In genomic region chr6:52268756-52269155, GRCm38 (mm10) we compare ENCODE assay signal across 23 mouse cellular contexts. TPM values are rescaled to one million over a fixed set of nuclear protein-coding genes. Genes with fewer than 3 reads are reported as not detected.
DNase-seq lines count a peak whose midpoint lies in the region; ATAC-seq lines count a peak whose summit lies in the region.
"Had no signal": no experiment of that assay in that cellular context is flagged by ENCODE, and none has a peak within 500 bp of the region (broad histone marks: within the 10 kb centered on the region; RNA-seq: fewer than 3 reads in every experiment).

No protein-coding gene starts in this region.

- no peak for ATAC-seq in heart, embryonic 12.5 days (ENCODE audit: insufficient number of reproducible peaks, low FRiP score)
- ATAC-seq in limb, embryonic 12.5 days (ENCODE audit: insufficient number of reproducible peaks, insufficient read depth, low FRiP score, low TSS enrichment, low read depth): no peak
- ATAC-seq: forebrain, embryonic 14.5 days; inflammation-experienced regulatory T-cells, adult 6 months; intestine, postnatal 0 days had no signal

- peaks cover 3% of the 10 kb centered on the region; the same call in 1 of the 2 replicates for H3K4me1 ChIP-seq in heart, embryonic 10.5 days
- peaks cover 9% of the 10 kb centered on the region for H3K4me1 ChIP-seq in heart, embryonic 12.5 days (replicated peaks)
- H3K4me1 ChIP-seq in limb, embryonic 12.5 days (replicated peaks): peaks cover 47% of the 10 kb centered on the region
- H3K4me1 ChIP-seq: embryonic facial prominence, embryonic 13.5 days had no signal

- no peak overlapping the region for H3K4me2 ChIP-seq in heart, embryonic 12.5 days
- peak overlapping the region; percentile 46 for H3K4me2 ChIP-seq in limb, embryonic 12.5 days
- H3K4me2 ChIP-seq: embryonic facial prominence, embryonic 13.5 days; heart, embryonic 13.5 days; hindbrain, embryonic 15.5 days had no signal

- no peak overlapping the region for H3K4me3 ChIP-seq in heart, embryonic 10.5 days
- no peak overlapping the region for H3K4me3 ChIP-seq in heart, embryonic 12.5 days
- H3K4me3 ChIP-seq in limb, embryonic 12.5 days (replicated peaks): no peak overlapping the region
- H3K4me3 ChIP-seq: embryonic facial prominence, embryonic 13.5 days; heart, adult 2 months; heart, embryonic 13.5 days; hindbrain, embryonic 15.5 days had no signal

- peaks cover 98% of the 10 kb centered on the region for H3K27me3 ChIP-seq in heart, embryonic 10.5 days (ENCODE audit: insufficient read depth, poor library complexity, severe bottlenecking)
- H3K27me3 ChIP-seq in heart, embryonic 12.5 days (replicated peaks): peaks cover 92% of the 10 kb centered on the region
- H3K27me3 ChIP-seq in limb, embryonic 12.5 days: peaks cover 76% of the 10 kb centered on the region

- DNase-seq in embryo, embryonic 10.5 days (ENCODE audit: low spot score): peak; percentile 35
- no peak for DNase-seq in embryo, embryonic 10 days (ENCODE audit: low spot score)
- peak; percentile 35 for DNase-seq in heart, embryonic 10.5 days (ENCODE audit: low spot score)
- peak; percentile 16 for DNase-seq in embryo, embryonic 11 days
- DNase-seq in spleen, postnatal 14 days (ENCODE audit: low spot score in 2 of 2): no peak
- DNase-seq: adrenal gland, postnatal 14 days; cerebellum, adult 11-12 months; cerebellum, adult 9-11 months; cerebellum, postnatal 36 days; gastrocnemius, postnatal 10 days; heart, adult 2 months; heart, postnatal 4 days had no signal

- no peaks in the 10 kb centered on the region for H3K36me3 ChIP-seq in heart, embryonic 10.5 days
- no peaks in the 10 kb centered on the region for H3K36me3 ChIP-seq in heart, embryonic 12.5 days
- no peaks in the 10 kb centered on the region for H3K36me3 ChIP-seq in limb, embryonic 12.5 days
- H3K36me3 ChIP-seq: embryonic facial prominence, embryonic 13.5 days; heart, embryonic 13.5 days; hindbrain, embryonic 15.5 days had no signal

- WGBS in heart, embryonic 10.5 days: 4% methylated on average over 3 of the region's 3 CpGs
- WGBS in heart, embryonic 12.5 days: 3% methylated on average over 3 of the region's 3 CpGs
- WGBS in limb, embryonic 12.5 days: 4% methylated on average over 3 of the region's 3 CpGs

- no peaks in the 10 kb centered on the region for H3K9me3 ChIP-seq in heart, embryonic 10.5 days
- H3K9me3 ChIP-seq in heart, embryonic 12.5 days (replicated peaks): no peaks in the 10 kb centered on the region
- H3K9me3 ChIP-seq in limb, embryonic 12.5 days: no peaks in the 10 kb centered on the region
- H3K9me3 ChIP-seq: embryonic facial prominence, embryonic 13.5 days; heart, embryonic 13.5 days; hindbrain, embryonic 15.5 days had no signal

- H3K27ac ChIP-seq in heart, embryonic 10.5 days: no peak overlapping the region
- H3K27ac ChIP-seq in heart, embryonic 12.5 days (ENCODE audit: poor library complexity, severe bottlenecking): no peak overlapping the region
- H3K27ac ChIP-seq in limb, embryonic 12.5 days: 0 out of 2 replicates have a peak overlapping the region, but pooled peaks have one; percentile 29
- H3K27ac ChIP-seq: embryonic facial prominence, embryonic 13.5 days; heart, adult 2 months; heart, embryonic 13.5 days; hindbrain, embryonic 15.5 days had no signal

- H3K9ac ChIP-seq in heart, embryonic 12.5 days: no peak overlapping the region
- H3K9ac ChIP-seq in limb, embryonic 12.5 days (replicated peaks): no peak overlapping the region; the same call in 1 of the 2 replicates
- H3K9ac ChIP-seq: embryonic facial prominence, embryonic 13.5 days; heart, embryonic 13.5 days; hindbrain, embryonic 15.5 days had no signal

RNA-seq across cellular contexts. Expression of gene Hoxa13, which starts 8.1 kb away (rescaled TPM):
- polyA plus RNA-seq in heart, embryonic 10.5 days (2016; fragmentation: Nextera tagmentation; extraction: Ambion mirVana): not detected in 2 replicates
- 0.10 TPM in 1 of 2 replicates, not detected in the other for polyA plus RNA-seq in heart, embryonic 12.5 days (2016; fragmentation: Nextera tagmentation; extraction: Ambion mirVana)
- polyA plus RNA-seq in limb, embryonic 12.5 days (2016; fragmentation: Nextera tagmentation; extraction: Ambion mirVana): 33.1 and 34.1 TPM in 2 replicates
- polyA plus RNA-seq: embryonic facial prominence, embryonic 13.5 days; forebrain, embryonic 14.5 days; frontal cortex, adult 2 months; heart, adult 2 months; heart, embryonic 13.5 days; heart, postnatal 0 days; hindbrain, embryonic 15.5 days; inflammation-experienced regulatory T-cells, adult 6 months; intestine, postnatal 0 days had no signal

RNA-seq across cellular contexts. Expression of gene Hoxa11, which starts 23.1 kb away (rescaled TPM):
- 0.06 and 1.7 TPM in 2 replicates for polyA plus RNA-seq in heart, embryonic 10.5 days (2016; fragmentation: Nextera tagmentation; extraction: Ambion mirVana)
- 0.09 TPM in 1 of 2 replicates, not detected in the other for polyA plus RNA-seq in heart, embryonic 12.5 days (2016; fragmentation: Nextera tagmentation; extraction: Ambion mirVana)
- polyA plus RNA-seq in limb, embryonic 12.5 days (2016; fragmentation: Nextera tagmentation; extraction: Ambion mirVana): 88.2 and 96.8 TPM in 2 replicates
- polyA plus RNA-seq: embryonic facial prominence, embryonic 13.5 days; forebrain, embryonic 14.5 days; heart, adult 2 months; heart, embryonic 13.5 days; heart, postnatal 0 days; hindbrain, embryonic 15.5 days; inflammation-experienced regulatory T-cells, adult 6 months had no signal

RNA-seq across cellular contexts. Expression of gene Hoxa10, which starts 28.1 kb away (rescaled TPM):
- 0.30 and 3.6 TPM in 2 replicates for polyA plus RNA-seq in heart, embryonic 10.5 days (2016; fragmentation: Nextera tagmentation; extraction: Ambion mirVana)
- polyA plus RNA-seq in heart, embryonic 12.5 days (2016; fragmentation: Nextera tagmentation; extraction: Ambion mirVana): 0.31 and 0.60 TPM in 2 replicates
- 272 and 294 TPM in 2 replicates for polyA plus RNA-seq in limb, embryonic 12.5 days (2016; fragmentation: Nextera tagmentation; extraction: Ambion mirVana)
- polyA plus RNA-seq: forebrain, embryonic 14.5 days; frontal cortex, adult 2 months; heart, adult 2 months; heart, embryonic 13.5 days; heart, postnatal 0 days; inflammation-experienced regulatory T-cells, adult 6 months had no signal

RNA-seq across cellular contexts. Expression of gene Hoxa9, which starts 37.9 kb away (rescaled TPM):
- 0.37 and 5.6 TPM in 2 replicates for polyA plus RNA-seq in heart, embryonic 10.5 days (2016; fragmentation: Nextera tagmentation; extraction: Ambion mirVana)
- polyA plus RNA-seq in heart, embryonic 12.5 days (2016; fragmentation: Nextera tagmentation; extraction: Ambion mirVana): 0.48 and 0.54 TPM in 2 replicates
- 74.7 and 77.4 TPM in 2 replicates for polyA plus RNA-seq in limb, embryonic 12.5 days (2016; fragmentation: Nextera tagmentation; extraction: Ambion mirVana)
- polyA plus RNA-seq: embryonic facial prominence, embryonic 13.5 days; forebrain, embryonic 14.5 days; frontal cortex, adult 2 months; heart, postnatal 0 days had no signal

RNA-seq across cellular contexts. Expression of gene Evx1, which starts 44.5 kb away (rescaled TPM):
- polyA plus RNA-seq in heart, embryonic 10.5 days (2016; fragmentation: Nextera tagmentation; extraction: Ambion mirVana): 0.10 TPM in 1 of 2 replicates, not detected in the other
- polyA plus RNA-seq in heart, embryonic 12.5 days (2016; fragmentation: Nextera tagmentation; extraction: Ambion mirVana): not detected in 2 replicates
- 4.8 and 5.2 TPM in 2 replicates for polyA plus RNA-seq in limb, embryonic 12.5 days (2016; fragmentation: Nextera tagmentation; extraction: Ambion mirVana)
- polyA plus RNA-seq: C2C12; embryonic facial prominence, embryonic 13.5 days; forebrain, embryonic 14.5 days; frontal cortex, adult 2 months; heart, adult 2 months; heart, embryonic 13.5 days; heart, postnatal 0 days; inflammation-experienced regulatory T-cells, adult 6 months had no signal

Comparison
In these comparisons a context has a peak if more than half of its experiments do, and no peak if none do; other contexts are left out.
1. DNase-seq: peak in embryo, embryonic 10.5 days (single experiment), heart, embryonic 10.5 days (single experiment) and embryo, embryonic 11 days (single experiment); none in embryo, embryonic 10 days (single experiment) and spleen, postnatal 14 days (0 of 2).
2. RNA of gene Hoxa13, which starts 8.1 kb away (polyA plus RNA-seq): 33.1 to 34.1 TPM in limb, embryonic 12.5 days; not detected in heart, embryonic 10.5 days and 0.10 TPM in heart, embryonic 12.5 days; every median in the first group is over 10 times any median in the second.
3. RNA of gene Hoxa11, which starts 23.1 kb away (polyA plus RNA-seq): 88.2 to 96.8 TPM in limb, embryonic 12.5 days; 0.06 to 1.7 TPM in heart, embryonic 10.5 days and 0.09 TPM in heart, embryonic 12.5 days; every median in the first group is over 10 times any median in the second.
4. RNA of gene Hoxa10, which starts 28.1 kb away (polyA plus RNA-seq): 272 to 294 TPM in limb, embryonic 12.5 days; 0.30 to 3.6 TPM in heart, embryonic 10.5 days and 0.31 to 0.60 TPM in heart, embryonic 12.5 days; every median in the first group is over 10 times any median in the second.